Mouse (Mus musculus) fibroblast of lung, adult 2 months (primary cell): ENCODE data around the gene Dhrs9.
A peak's percentile ranks its signal among the peaks of the same experiment; 100 is the strongest.

Experiments used
- DNase-seq: peaks from one replicate; pipeline ENCODE4 v3.0.0-alpha.2; 2011; ENCODE audit warnings: low read depth

Gene Dhrs9

GRCm38 (mm10) chr2:69418294-69418881 is 38.1 kb downstream of the Dhrs9 start:
- no peak for DNase-seq

- DNase-seq, result no peak
Measured at GRCm38 (mm10) chr2:69424829-69425228, 44.6 kb downstream of the Dhrs9 start.

GRCm38 (mm10) chr2:69426081-69426480 is 45.8 kb downstream of the Dhrs9 start:
- no peak for DNase-seq

GRCm38 (mm10) chr2:69427141-69427540 is 46.9 kb downstream of the Dhrs9 start:
- DNase-seq, result no peak

GRCm38 (mm10) chr2:69428116-69428515 is 47.9 kb downstream of the Dhrs9 start:
- peak; percentile 42 for DNase-seq

GRCm38 (mm10) chr2:69441656-69442055 is 61.4 kb downstream of the Dhrs9 start:
- no peak for DNase-seq

- DNase-seq, result no peak
Measured at GRCm38 (mm10) chr2:69445896-69446472, 65.7 kb downstream of the Dhrs9 start.

GRCm38 (mm10) chr2:69448581-69448980 is 68.3 kb downstream of the Dhrs9 start:
- DNase-seq, result no peak

GRCm38 (mm10) chr2:69451128-69451527 is 70.9 kb downstream of the Dhrs9 start:
- no peak for DNase-seq
